8 mouse cellular contexts compared by ENCODE assay signal in the genomic region with DNA sequence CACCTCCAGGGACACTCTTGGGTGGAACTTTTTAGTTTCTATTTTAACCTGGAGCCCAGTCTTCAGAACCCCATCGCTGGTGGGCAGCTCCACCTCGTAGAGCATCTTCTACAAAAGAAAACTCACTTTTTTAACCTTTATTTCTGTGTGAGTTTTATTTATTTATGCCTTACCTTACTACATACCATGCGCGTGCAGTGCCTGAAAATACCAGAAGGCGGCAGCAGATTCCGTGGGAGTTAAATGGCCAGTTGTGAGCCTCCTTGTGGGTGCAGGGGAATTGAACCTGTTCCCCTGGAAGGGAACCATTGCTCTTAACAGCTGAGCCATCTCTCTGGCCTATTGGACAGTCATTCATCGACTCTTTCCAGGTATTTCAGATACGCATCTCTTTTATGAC. TPM values are rescaled to one million over a fixed set of nuclear protein-coding genes. Genes with fewer than 3 reads are reported as not detected.
DNase-seq lines count a peak whose midpoint lies in the region; ATAC-seq lines count a peak whose summit lies in the region.

No protein-coding gene starts in this region.

- H3K27ac ChIP-seq in intestine, embryonic 14.5 days (ENCODE audit: low read depth), result no peak overlapping the region
- H3K27ac ChIP-seq in intestine, embryonic 15.5 days, result no peak overlapping the region

- peak; percentile 77 for DNase-seq in intestine, embryonic 14.5 days (ENCODE audit: low spot score)
- DNase-seq in R1 (ENCODE audit: low read depth, low spot score), result peak; percentile 81
- DNase-seq in cerebellum, postnatal 10 days, result peak; percentile 82 to 84
- DNase-seq in heart, postnatal 25 days (ENCODE audit: low spot score), result peak; percentile 13
- peak; percentile 55 for DNase-seq in left cerebral cortex, postnatal 4 days
- DNase-seq in ovary, adult 18-20 months (ENCODE audit: low spot score), result peak; percentile 15
- DNase-seq in thymus, postnatal 14 days, result peak; percentile 81

- no peak overlapping the region for H3K4me2 ChIP-seq in intestine, embryonic 14.5 days (ENCODE audit: low read length)
- H3K4me2 ChIP-seq in intestine, embryonic 15.5 days (replicated peaks), result no peak overlapping the region

- H3K9me3 ChIP-seq in intestine, embryonic 14.5 days (ENCODE audit: control insufficient read depth, low read length), result no peaks in the 10 kb centered on the region
- no peaks in the 10 kb centered on the region for H3K9me3 ChIP-seq in intestine, embryonic 15.5 days

- no peak overlapping the region for H3K9ac ChIP-seq in intestine, embryonic 14.5 days (ENCODE audit: low read length)
- H3K9ac ChIP-seq in intestine, embryonic 15.5 days, result no peak overlapping the region

- H3K27me3 ChIP-seq in intestine, embryonic 14.5 days (replicated peaks; ENCODE audit: control insufficient read depth, insufficient read depth, low read length), result no peaks in the 10 kb centered on the region
- no peaks in the 10 kb centered on the region for H3K27me3 ChIP-seq in intestine, embryonic 15.5 days (replicated peaks)

- no peak overlapping the region for H3K4me3 ChIP-seq in intestine, embryonic 14.5 days (ENCODE audit: low read depth, low read length)
- no peak overlapping the region for H3K4me3 ChIP-seq in intestine, embryonic 15.5 days (replicated peaks)

- 40% methylated on average over 8 of the region's 8 CpGs for WGBS in intestine, embryonic 14.5 days
- WGBS in intestine, embryonic 15.5 days, result 36% methylated on average over 8 of the region's 8 CpGs

- no peaks in the 10 kb centered on the region for H3K36me3 ChIP-seq in intestine, embryonic 14.5 days (ENCODE audit: control insufficient read depth, insufficient read depth, low read length)
- H3K36me3 ChIP-seq in intestine, embryonic 15.5 days, result no peaks in the 10 kb centered on the region

- H3K4me1 ChIP-seq in intestine, embryonic 14.5 days (replicated peaks; ENCODE audit: control insufficient read depth, insufficient read depth, low read length), result no peaks in the 10 kb centered on the region
- H3K4me1 ChIP-seq in intestine, embryonic 15.5 days (replicated peaks), result no peaks in the 10 kb centered on the region

- ATAC-seq in intestine, embryonic 14.5 days (replicated peaks; ENCODE audit: low FRiP score, low TSS enrichment, low read depth), result no peak
- ATAC-seq in intestine, embryonic 15.5 days, result no peak

- intact Hi-C loops in heart, postnatal 25 days (cut with DNase I), result loop anchor here (1.0 to 5.0 kb wide), 2 partner anchors 96 to 118 kb away; a partner anchor contains a TSS
- intact Hi-C loops in left cerebral cortex, postnatal 4 days (cut with DNase I), result no loop called here

RNA-seq across cellular contexts. Expression of a gene that starts 5.1 kb away (rescaled TPM):
- not detected in 2 replicates for polyA plus RNA-seq in intestine, embryonic 14.5 days (2014; fragmentation: Nextera tagmentation; extraction: Ambion mirVana)
- not detected in 2 replicates for polyA plus RNA-seq in intestine, embryonic 15.5 days (2015; fragmentation: Nextera tagmentation; extraction: Ambion mirVana)
- under 1 TPM; 0.48 to 0.62 TPM for total RNA-seq in heart, postnatal 25 days (2021)
- total RNA-seq in left cerebral cortex, postnatal 4 days (2021), result 1 to 10 TPM in 1 of 2 experiments, under 1 TPM in 1; 0.28 to 1.0 TPM

RNA-seq across cellular contexts. Expression of a gene that starts 21.8 kb away (rescaled TPM):
- polyA plus RNA-seq in intestine, embryonic 14.5 days (2014; fragmentation: Nextera tagmentation; extraction: Ambion mirVana), result 75.5 and 79.8 TPM in 2 replicates
- polyA plus RNA-seq in intestine, embryonic 15.5 days (2015; fragmentation: Nextera tagmentation; extraction: Ambion mirVana), result 134 and 145 TPM in 2 replicates
- 10 to 100 TPM; 39.6 to 43.9 TPM for total RNA-seq in heart, postnatal 25 days (2021)
- total RNA-seq in left cerebral cortex, postnatal 4 days (2021), result 10 to 100 TPM; 36.9 to 39.8 TPM

Comparison
In these comparisons a context has a peak if more than half of its experiments do, and no peak if none do; other contexts are left out.
1. DNase-seq: peak in every context shown above with its lines; median percentile 83 in cerebellum, postnatal 10 days; 81 in R1; 81 in thymus, postnatal 14 days; 77 in intestine, embryonic 14.5 days; 55 in left cerebral cortex, postnatal 4 days; 15 in ovary, adult 18-20 months; 13 in heart, postnatal 25 days.